In genomic region chr5:53214362-53214761, GRCm38 (mm10) we compare ENCODE assay signal across 10 mouse cellular contexts. TPM values are rescaled to one million over a fixed set of nuclear protein-coding genes. Genes with fewer than 3 reads are reported as not detected.
DNase-seq lines count a peak whose midpoint lies in the region; ATAC-seq and TF ChIP-seq lines count a peak whose summit lies in the region.
"Had no signal": no experiment of that assay in that cellular context is flagged by ENCODE, and none has a peak within 500 bp of the region (broad histone marks: within the 10 kb centered on the region; RNA-seq: fewer than 3 reads in every experiment).

No protein-coding gene starts in this region.

- H3K4me3 ChIP-seq in cerebellum, adult 2 months (replicated peaks; ENCODE audit: insufficient read depth, low read depth, low read length): peak overlapping the region; percentile 99
- no peak overlapping the region for H3K4me3 ChIP-seq in lung, adult 2 months (replicated peaks; ENCODE audit: extremely low read depth, low read depth, low read length)
- H3K4me3 ChIP-seq in hindbrain, postnatal 0 days (ENCODE audit: low read length): peak overlapping the region; percentile 73
- H3K4me3 ChIP-seq: erythroblast, embryonic 14.5 days had no signal

- H3K27ac ChIP-seq in cerebellum, adult 2 months (ENCODE audit: insufficient read depth, low read length): peak overlapping the region; percentile 89; the same call in 1 of the 2 replicates
- H3K27ac ChIP-seq in hindbrain, postnatal 0 days: no peak overlapping the region

- H3K4me2 ChIP-seq in hindbrain, postnatal 0 days (ENCODE audit: low read depth, low read length): peak overlapping the region; percentile 98

- no peak for TF ChIP-seq CTCF in cerebellum, adult 2 months (IDR thresholded peaks at IDR 0.05; ENCODE audit: borderline replicate concordance, insufficient read depth, low read depth, low read length)
- TF ChIP-seq CTCF in lung, adult 2 months (IDR thresholded peaks at IDR 0.05; ENCODE audit: insufficient read depth, low read length): no peak
- TF ChIP-seq CTCF in hindbrain, postnatal 0 days (IDR thresholded peaks at IDR 0.05; ENCODE audit: low read depth): no peak

- H3K9ac ChIP-seq in hindbrain, postnatal 0 days (replicated peaks; ENCODE audit: low read length): peak overlapping the region; percentile 77

- H3K27me3 ChIP-seq in cerebellum, adult 2 months (ENCODE audit: control insufficient read depth, insufficient read depth, low read length): no peaks in the 10 kb centered on the region
- no peaks in the 10 kb centered on the region for H3K27me3 ChIP-seq in hindbrain, postnatal 0 days (ENCODE audit: insufficient read depth, low read length)

- WGBS in cerebellum, adult 2 months: 16% methylated on average over 5 of the region's 5 CpGs
- WGBS in lung, adult 2 months: 20% methylated on average over 5 of the region's 5 CpGs
- WGBS in hindbrain, postnatal 0 days: 10% methylated on average over 5 of the region's 5 CpGs

- peaks cover 6% of the 10 kb centered on the region for H3K4me1 ChIP-seq in cerebellum, adult 2 months (ENCODE audit: control insufficient read depth, insufficient read depth, low read length)
- no peaks in the 10 kb centered on the region; the same call in 1 of the 2 replicates for H3K4me1 ChIP-seq in lung, adult 2 months (ENCODE audit: control insufficient read depth, insufficient read depth, low read length)
- H3K4me1 ChIP-seq in hindbrain, postnatal 0 days (ENCODE audit: insufficient read depth, low read length): 0 out of 2 replicates have a peak, but pooled peaks cover 6% of the 10 kb centered on the region

- no peak for TF ChIP-seq POLR2A in cerebellum, adult 2 months (IDR thresholded peaks at IDR 0.05; ENCODE audit: borderline replicate concordance, insufficient read depth, low read length)
- TF ChIP-seq POLR2A in lung, adult 2 months (IDR thresholded peaks at IDR 0.05; ENCODE audit: borderline replicate concordance, extremely low read depth, low read depth, low read length): no peak

- peak in 1 of 2 experiments; percentile 46 for DNase-seq in cerebellum, adult 2 months
- no peak for DNase-seq in cerebellum, postnatal 4 days (ENCODE audit: low spot score in 2 of 2)
- peak; percentile 7 for DNase-seq in lung, adult 2 months
- no peak for DNase-seq in lung, adult 18-20 months
- DNase-seq in hindbrain, postnatal 0 days (ENCODE audit: low spot score): no peak
- peak; percentile 89 for DNase-seq in skeletal muscle tissue, adult 2 months (ENCODE audit: low read depth, low spot score)
- no peak for DNase-seq in right cerebral cortex, postnatal 14 days
- DNase-seq in ovary, postnatal 10 days (ENCODE audit: low spot score): no peak
- DNase-seq: liver had no signal

- H3K9me3 ChIP-seq in hindbrain, postnatal 0 days (ENCODE audit: low read length): no peaks in the 10 kb centered on the region

- H3K36me3 ChIP-seq in hindbrain, postnatal 0 days (ENCODE audit: insufficient read depth, low read length): no peaks in the 10 kb centered on the region

- ATAC-seq in hindbrain, postnatal 0 days: 0 out of 2 replicates have a peak, but pooled peaks have one; percentile 6

RNA-seq across cellular contexts. Expression of gene Sel1l3, which starts 0.6 kb away (rescaled TPM):
- polyA plus RNA-seq in cerebellum, adult 2 months (2012; rRNA removed): 70.8 and 85.1 TPM in 2 replicates
- 2.1 and 2.4 TPM in 2 replicates for polyA plus RNA-seq in lung, adult 2 months (2012; rRNA removed)
- 19.1 and 22.4 TPM in 2 replicates for total RNA-seq in hindbrain, postnatal 0 days (2014; rRNA removed)
- 4.7 and 4.8 TPM in 2 replicates for polyA plus RNA-seq in hindbrain, postnatal 0 days (2015; fragmentation: Nextera tagmentation; extraction: Ambion mirVana)
- polyA plus RNA-seq: erythroblast, embryonic 14.5 days had no signal

RNA-seq across cellular contexts. Expression of gene Smim20, which starts 52.5 kb away (rescaled TPM):
- polyA plus RNA-seq in cerebellum, adult 2 months (2012; rRNA removed): 63.4 and 64.5 TPM in 2 replicates
- 27.9 and 49.9 TPM in 2 replicates for polyA plus RNA-seq in lung, adult 2 months (2012; rRNA removed)
- 42.8 and 57.1 TPM in 2 replicates for total RNA-seq in hindbrain, postnatal 0 days (2014; rRNA removed)
- polyA plus RNA-seq in hindbrain, postnatal 0 days (2015; fragmentation: Nextera tagmentation; extraction: Ambion mirVana): 88.3 and 94.8 TPM in 2 replicates

Comparison
In these comparisons a context has a peak if more than half of its experiments do, and no peak if none do; other contexts are left out.
1. DNase-seq: peak in lung, adult 2 months (single experiment) and skeletal muscle tissue, adult 2 months (single experiment); none in cerebellum, postnatal 4 days (0 of 2), lung, adult 18-20 months (0 of 2), hindbrain, postnatal 0 days (single experiment), right cerebral cortex, postnatal 14 days (single experiment) and ovary, postnatal 10 days (single experiment).
2. RNA of gene Sel1l3, which starts 0.6 kb away (polyA plus RNA-seq): 70.8 to 85.1 TPM in cerebellum, adult 2 months; 4.7 to 4.8 TPM in hindbrain, postnatal 0 days and 2.1 to 2.4 TPM in lung, adult 2 months; every median in the first group is over 10 times any median in the second.